Mouse (Mus musculus): ENCODE measurements around the gene Myt1l. TPM values are rescaled to one million over a fixed set of nuclear protein-coding genes. Genes with fewer than 3 reads are reported as not detected.

Myt1l gene
- polyA plus RNA-seq, 1 experiment from 2014 or later = 9.3 TPM

- Histone ChIP-seq H3K27me3 (no peaks in the 10 kb centered on the region), H3K9ac (no peak overlapping the region), H3K36me3 (no peaks in the 10 kb centered on the region), H3K4me3 (replicated peaks) (no peak overlapping the region), H3K27ac (replicated peaks) (no peak overlapping the region), H3K4me1 (peaks cover 25% of the 10 kb centered on the region), H3K4me2 (replicated peaks) (no peak overlapping the region), H3K9me3 (replicated peaks) (no peaks in the 10 kb centered on the region)
- 34% methylated on average over 10 of the region's 10 CpGs for WGBS
- ATAC-seq (ENCODE audit: insufficient number of reproducible peaks, low FRiP score, low TSS enrichment, low read depth) = peak; percentile 31; the same call in 1 of the 2 replicates
These were observed 170.8 kb downstream of the Myt1l start for GRCm38 (mm10) chr12:29698976-29699375.

GRCm38 (mm10) chr12:29699386-29699785 lies 171.2 kb downstream of the Myt1l start:
- no peak overlapping the region for H3K27ac ChIP-seq (replicated peaks)
- H3K9ac ChIP-seq = no peak overlapping the region
- ATAC-seq (ENCODE audit: insufficient number of reproducible peaks, low FRiP score, low TSS enrichment, low read depth) = no peak
- H3K9me3 ChIP-seq (replicated peaks) = no peaks in the 10 kb centered on the region
- WGBS = 73% methylated on average over 10 of the region's 10 CpGs
- no peaks in the 10 kb centered on the region for H3K27me3 ChIP-seq
- H3K4me1 ChIP-seq = peaks cover 25% of the 10 kb centered on the region
- no peaks in the 10 kb centered on the region for H3K36me3 ChIP-seq
- H3K4me3 ChIP-seq (replicated peaks) = no peak overlapping the region
- H3K4me2 ChIP-seq (replicated peaks) = no peak overlapping the region

GRCm38 (mm10) chr12:29700026-29700425 lies 171.8 kb downstream of the Myt1l start:
- H3K4me3 ChIP-seq (replicated peaks) = no peak overlapping the region
- WGBS = 90% methylated on average over 3 of the region's 3 CpGs
- H3K27me3 ChIP-seq = no peaks in the 10 kb centered on the region
- H3K4me1 ChIP-seq = peaks cover 25% of the 10 kb centered on the region
- H3K27ac ChIP-seq (replicated peaks) = no peak overlapping the region
- H3K9me3 ChIP-seq (replicated peaks) = no peaks in the 10 kb centered on the region
- ATAC-seq (ENCODE audit: insufficient number of reproducible peaks, low FRiP score, low TSS enrichment, low read depth) = no peak
- H3K9ac ChIP-seq = no peak overlapping the region
- H3K4me2 ChIP-seq (replicated peaks) = no peak overlapping the region
- no peaks in the 10 kb centered on the region for H3K36me3 ChIP-seq

DNA sequence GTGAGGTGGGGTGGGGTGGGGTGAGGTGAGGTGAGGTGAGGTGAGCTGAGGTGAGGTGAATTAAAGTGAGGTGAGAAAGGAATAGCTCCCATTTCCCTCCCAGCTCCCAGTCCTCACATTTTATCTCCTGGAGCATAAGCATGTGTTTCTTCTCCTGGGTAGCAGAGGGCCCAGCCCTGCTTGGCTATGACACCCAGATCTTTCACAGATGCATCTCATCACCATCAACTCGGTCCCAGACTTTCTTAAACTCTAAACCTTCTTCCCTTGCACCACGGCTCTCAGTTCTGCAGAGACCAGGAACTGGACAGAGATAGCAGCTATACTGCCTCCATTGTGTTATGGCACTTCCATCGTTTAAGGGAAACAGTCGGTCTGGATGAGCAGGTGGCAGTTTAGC lies 172.9 kb downstream of the Myt1l start:
- Histone ChIP-seq H3K4me2 (replicated peaks) (no peak overlapping the region), H3K4me3 (replicated peaks) (no peak overlapping the region), H3K27me3 (no peaks in the 10 kb centered on the region), H3K9me3 (replicated peaks) (no peaks in the 10 kb centered on the region), H3K36me3 (no peaks in the 10 kb centered on the region), H3K27ac (replicated peaks) (no peak overlapping the region), H3K4me1 (peaks cover 25% of the 10 kb centered on the region), H3K9ac (no peak overlapping the region)
- ATAC-seq (ENCODE audit: insufficient number of reproducible peaks, low FRiP score, low TSS enrichment, low read depth) = no peak
- 57% methylated on average over 4 of the region's 4 CpGs for WGBS

DNA sequence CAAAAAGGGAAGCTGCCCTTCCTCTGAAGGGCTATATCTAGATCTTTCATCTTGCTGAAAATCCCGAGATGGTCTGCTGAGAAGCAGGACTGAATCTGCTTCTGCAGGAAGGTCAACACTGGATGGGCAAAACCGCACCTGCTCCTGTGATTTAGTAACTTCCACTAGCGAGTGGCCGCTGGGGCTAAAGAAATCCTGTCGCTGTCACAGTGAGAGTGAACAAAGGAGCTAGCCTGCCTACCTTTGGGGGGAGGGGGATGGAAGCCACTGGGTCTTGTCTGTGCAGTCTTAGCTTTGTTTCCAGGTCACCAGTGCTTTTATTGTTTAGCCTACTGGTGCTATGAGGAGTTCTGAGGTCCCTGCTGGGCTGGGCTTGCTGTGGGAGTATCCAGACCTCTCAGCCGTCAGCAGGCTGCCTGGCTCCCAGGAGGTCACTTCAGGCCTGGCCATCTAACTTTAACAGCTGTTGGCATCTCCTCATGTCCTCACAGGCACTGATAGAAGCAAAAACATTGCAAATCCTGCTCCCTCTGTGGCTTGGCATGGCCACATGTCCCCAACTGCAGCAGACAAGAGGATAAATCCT lies 173.6 kb downstream of the Myt1l start:
- no peak overlapping the region for H3K4me3 ChIP-seq (replicated peaks)
- WGBS = 22% methylated on average over 6 of the region's 6 CpGs
- no peak overlapping the region for H3K27ac ChIP-seq (replicated peaks)
- no peaks in the 10 kb centered on the region for H3K9me3 ChIP-seq (replicated peaks)
- H3K36me3 ChIP-seq = no peaks in the 10 kb centered on the region
- H3K4me2 ChIP-seq (replicated peaks) = no peak overlapping the region
- H3K9ac ChIP-seq = no peak overlapping the region
- no peak for ATAC-seq (ENCODE audit: insufficient number of reproducible peaks, low FRiP score, low TSS enrichment, low read depth)
- no peaks in the 10 kb centered on the region for H3K27me3 ChIP-seq
- peaks cover 25% of the 10 kb centered on the region for H3K4me1 ChIP-seq

DNA sequence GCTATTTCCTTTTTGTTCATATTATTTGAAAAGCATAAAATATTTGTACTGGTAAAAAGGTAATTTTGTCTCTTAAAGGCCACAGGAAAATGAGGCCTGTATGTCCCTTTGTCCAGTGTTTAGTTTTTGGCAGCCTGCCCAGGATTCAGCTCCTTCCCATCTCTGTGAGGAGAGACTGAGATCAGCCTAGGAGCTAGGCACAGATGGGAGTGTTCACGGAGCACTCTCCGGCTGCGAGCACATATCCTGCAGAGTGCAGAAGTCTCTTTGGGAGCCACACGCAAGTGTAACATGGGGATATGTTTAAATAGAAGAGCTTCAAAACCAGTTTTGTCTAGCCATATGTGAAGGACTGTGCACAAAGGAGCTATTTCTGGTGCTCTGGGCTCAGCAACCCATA lies 174.4 kb downstream of the Myt1l start:
- H3K4me3 ChIP-seq (replicated peaks) = no peak overlapping the region
- H3K4me2 ChIP-seq (replicated peaks) = no peak overlapping the region
- no peak overlapping the region for H3K9ac ChIP-seq
- no peak for ATAC-seq (ENCODE audit: insufficient number of reproducible peaks, low FRiP score, low TSS enrichment, low read depth)
- 40% methylated on average over 4 of the region's 4 CpGs for WGBS
- peaks cover 22% of the 10 kb centered on the region for H3K4me1 ChIP-seq
- H3K9me3 ChIP-seq (replicated peaks) = no peaks in the 10 kb centered on the region
- no peaks in the 10 kb centered on the region for H3K27me3 ChIP-seq
- H3K27ac ChIP-seq (replicated peaks) = no peak overlapping the region
- no peaks in the 10 kb centered on the region for H3K36me3 ChIP-seq

GRCm38 (mm10) chr12:29703541-29703940 lies 175.4 kb downstream of the Myt1l start:
- H3K4me2 ChIP-seq (replicated peaks) = no peak overlapping the region
- no peak for ATAC-seq (ENCODE audit: insufficient number of reproducible peaks, low FRiP score, low TSS enrichment, low read depth)
- H3K4me3 ChIP-seq (replicated peaks) = no peak overlapping the region
- peaks cover 12% of the 10 kb centered on the region; the same call in 1 of the 2 replicates for H3K4me1 ChIP-seq
- no peak overlapping the region for H3K27ac ChIP-seq (replicated peaks)
- WGBS = 67% methylated on average over 8 of the region's 8 CpGs
- H3K9me3 ChIP-seq (replicated peaks) = no peaks in the 10 kb centered on the region
- no peaks in the 10 kb centered on the region for H3K27me3 ChIP-seq
- H3K9ac ChIP-seq = no peak overlapping the region
- no peaks in the 10 kb centered on the region for H3K36me3 ChIP-seq

DNA sequence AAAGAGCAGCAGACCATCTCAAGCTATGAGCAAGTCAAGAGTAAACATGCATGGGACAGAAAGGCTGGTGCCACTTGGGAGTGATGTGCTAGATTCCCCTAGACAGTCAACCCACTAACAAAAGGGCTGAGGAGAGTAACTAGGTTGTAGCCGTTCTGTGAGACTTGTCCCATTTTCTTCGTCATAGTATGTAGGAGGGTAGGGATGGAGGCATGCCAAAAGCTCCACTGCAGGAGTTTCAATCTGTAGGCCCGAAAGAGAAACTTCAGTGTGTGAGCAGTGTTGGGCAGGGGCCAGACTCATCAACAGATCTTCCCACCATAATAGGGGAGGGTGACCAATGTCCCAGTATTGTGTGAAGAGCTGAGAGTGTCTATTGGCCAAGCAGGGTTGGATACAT lies 178.9 kb downstream of the Myt1l start:
- H3K9me3 ChIP-seq (replicated peaks) = no peaks in the 10 kb centered on the region
- H3K4me3 ChIP-seq (replicated peaks) = no peak overlapping the region
- no peak overlapping the region for H3K4me2 ChIP-seq (replicated peaks)
- H3K36me3 ChIP-seq = no peaks in the 10 kb centered on the region
- no peak overlapping the region for H3K9ac ChIP-seq
- H3K27ac ChIP-seq (replicated peaks) = no peak overlapping the region
- WGBS = 82% methylated on average over 3 of the region's 3 CpGs
- peaks cover 7% of the 10 kb centered on the region; the same call in 1 of the 2 replicates for H3K4me1 ChIP-seq
- no peak for ATAC-seq (ENCODE audit: insufficient number of reproducible peaks, low FRiP score, low TSS enrichment, low read depth)
- H3K27me3 ChIP-seq = no peaks in the 10 kb centered on the region

DNA sequence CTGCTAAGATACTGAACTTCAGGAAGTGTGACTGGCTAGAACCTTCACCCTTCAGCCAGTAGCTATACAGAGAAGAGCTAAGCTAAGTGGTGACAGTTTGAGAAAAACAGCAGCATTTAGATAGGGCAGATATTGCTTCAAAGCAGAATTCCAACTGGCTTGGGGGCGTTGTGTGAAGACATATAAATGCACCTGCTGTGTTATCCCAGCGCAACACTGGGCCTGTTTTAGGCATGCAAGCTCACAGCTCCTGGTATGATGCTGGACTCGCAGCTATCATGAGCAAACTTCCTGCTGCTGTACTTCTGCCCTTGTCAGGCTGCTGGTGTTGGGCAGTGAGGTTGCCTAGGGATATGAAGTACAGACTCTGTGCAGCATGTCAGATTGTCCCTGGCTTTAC lies 180.0 kb downstream of the Myt1l start:
- no peak for ATAC-seq (ENCODE audit: insufficient number of reproducible peaks, low FRiP score, low TSS enrichment, low read depth)
- 74% methylated on average over 3 of the region's 3 CpGs for WGBS
- H3K27me3 ChIP-seq = no peaks in the 10 kb centered on the region

GRCm38 (mm10) chr12:29712795-29713721 lies 184.9 kb downstream of the Myt1l start:
- ATAC-seq (ENCODE audit: insufficient number of reproducible peaks, low FRiP score, low TSS enrichment, low read depth) = no peak
- peak overlapping the region; percentile 10; the same call in 1 of the 2 replicates for H3K4me3 ChIP-seq (replicated peaks)
- WGBS = 78% methylated on average over 15 of the region's 15 CpGs
- no peaks in the 10 kb centered on the region for H3K9me3 ChIP-seq (replicated peaks)
- no peak overlapping the region for H3K27ac ChIP-seq (replicated peaks)
- no peaks in the 10 kb centered on the region for H3K4me1 ChIP-seq
- no peaks in the 10 kb centered on the region for H3K36me3 ChIP-seq
- no peak overlapping the region for H3K9ac ChIP-seq
- H3K27me3 ChIP-seq = no peaks in the 10 kb centered on the region
- no peak overlapping the region for H3K4me2 ChIP-seq (replicated peaks)

More for the DNA sequence above, 180.0 kb downstream of the Myt1l start:
- no peak overlapping the region for H3K9ac ChIP-seq
- H3K4me2 ChIP-seq (replicated peaks) = no peak overlapping the region
- H3K27ac ChIP-seq (replicated peaks) = no peak overlapping the region
- no peak overlapping the region for H3K4me3 ChIP-seq (replicated peaks)
- no peaks in the 10 kb centered on the region for H3K9me3 ChIP-seq (replicated peaks)
- H3K4me1 ChIP-seq = peaks cover 1% of the 10 kb centered on the region; the same call in 1 of the 2 replicates
- no peaks in the 10 kb centered on the region for H3K36me3 ChIP-seq

- Histone ChIP-seq H3K4me2 (replicated peaks) (no peak overlapping the region), H3K4me3 (replicated peaks) (no peak overlapping the region), H3K27me3 (no peaks in the 10 kb centered on the region), H3K9me3 (replicated peaks) (no peaks in the 10 kb centered on the region), H3K36me3 (no peaks in the 10 kb centered on the region), H3K4me1 (no peaks in the 10 kb centered on the region), H3K9ac (no peak overlapping the region), H3K27ac (replicated peaks) (no peak overlapping the region)
- WGBS = 73% methylated on average over 17 of the region's 17 CpGs
- no peak for ATAC-seq (ENCODE audit: insufficient number of reproducible peaks, low FRiP score, low TSS enrichment, low read depth)
These were observed 195.6 kb downstream of the Myt1l start for GRCm38 (mm10) chr12:29723722-29724338.

All from embryonic facial prominence, embryonic 15.5 days (tissue).